Mouse (Mus musculus) neural tube, embryonic 12.5 days (tissue): ENCODE measurements around the gene Arhgef10l. TPM values are rescaled to one million over a fixed set of nuclear protein-coding genes. Genes with fewer than 3 reads are reported as not detected.

Source experiments
- ATAC-seq: fragments of 200-750 bp; cut with Nextera tagmentation; 2 replicates; pipeline ENCODE4 v1.8.0; 2017; ENCODE audit warnings: low read depth, mild to moderate bottlenecking, moderate TSS enrichment, moderate library complexity; ENCODE audit not compliant: low FRiP score
- H3K27ac ChIP-seq: fragments of 300-500 bp; sonication (generic); 2 replicates; pipeline ENCODE4 v1.5.1; 2016
- H3K27me3 ChIP-seq: fragments of 300-500 bp; sonication (generic); replicated peaks from 2 replicates; pipeline ENCODE4 v1.6.1; 2016; ENCODE audit warnings: mild to moderate bottlenecking
- H3K36me3 ChIP-seq: fragments of 300-500 bp; sonication (generic); 2 replicates; pipeline ENCODE4 v1.6.1; 2016; ENCODE audit warnings: mild to moderate bottlenecking
- H3K4me1 ChIP-seq: fragments of 300-500 bp; sonication (generic); 2 replicates; pipeline ENCODE4 v1.6.1; 2016
- H3K4me2 ChIP-seq: fragments of 300-500 bp; sonication (generic); replicated peaks from 2 replicates; pipeline ENCODE4 v1.6.1; 2016; ENCODE audit warnings: mild to moderate bottlenecking
- H3K4me3 ChIP-seq: fragments of 300-500 bp; sonication (generic); 2 replicates; pipeline ENCODE4 v1.5.1; 2016
- H3K9ac ChIP-seq: fragments of 300-500 bp; sonication (generic); 2 replicates; pipeline ENCODE4 v1.6.1; 2016; ENCODE audit warnings: mild to moderate bottlenecking
- H3K9me3 ChIP-seq: fragments of 300-500 bp; sonication (generic); 2 replicates; pipeline ENCODE4 v1.6.1; 2016; ENCODE audit warnings: mild to moderate bottlenecking
- WGBS: fragments of 180-500 bp; shearing (Covaris S2); methylation state at CpG from one replicate; pipeline ENCODE4 v1.1.7; 2016; 5-methylcytosine and 5-hydroxymethylcytosine counted together
- polyA plus RNA-seq: library from polyadenylated mRNA; unstranded; fragments of >200 nt; fragmentation: Nextera tagmentation; extraction: Ambion mirVana; gene quantifications from 2 replicates; pipeline ENCODE4 v1.2.1, GENCODE M21; 2016

The Arhgef10l gene
- polyA plus RNA-seq, 1 experiment from 2014 or later, result 38.8 TPM

- ATAC-seq, result no peak
- WGBS, result 84% methylated on average over 5 of the region's 5 CpGs
These were observed 23.1 kb upstream of the Arhgef10l start for GRCm38 (mm10) chr4:140688826-140689425.

GRCm38 (mm10) chr4:140688044-140688825 lies 22.4 kb upstream of the Arhgef10l start:
- H3K36me3 ChIP-seq, result no peaks in the 10 kb centered on the region
- H3K4me3 ChIP-seq, result no peak overlapping the region
- 51% methylated on average over 11 of the region's 12 CpGs for WGBS
- H3K9me3 ChIP-seq, result no peaks in the 10 kb centered on the region
- no peak overlapping the region for H3K27ac ChIP-seq
- ATAC-seq, result no peak
- no peak overlapping the region for H3K4me2 ChIP-seq
- H3K27me3 ChIP-seq, result 0 out of 2 replicates have a peak, but pooled peaks cover 2% of the 10 kb centered on the region
- no peak overlapping the region for H3K9ac ChIP-seq
- peaks cover 11% of the 10 kb centered on the region for H3K4me1 ChIP-seq

More at GRCm38 (mm10) chr4:140688826-140689425, 23.1 kb upstream of the Arhgef10l start:
- H3K9me3 ChIP-seq, result no peaks in the 10 kb centered on the region
- H3K36me3 ChIP-seq, result no peaks in the 10 kb centered on the region
- H3K27me3 ChIP-seq, result 0 out of 2 replicates have a peak, but pooled peaks cover 2% of the 10 kb centered on the region
- H3K4me1 ChIP-seq, result peaks cover 8% of the 10 kb centered on the region
- no peak overlapping the region for H3K9ac ChIP-seq
- no peak overlapping the region for H3K4me3 ChIP-seq
- no peak overlapping the region for H3K4me2 ChIP-seq
- H3K27ac ChIP-seq, result no peak overlapping the region

GRCm38 (mm10) chr4:140684881-140685303 lies 19.1 kb upstream of the Arhgef10l start:
- Histone ChIP-seq H3K9ac (no peak overlapping the region), H3K4me2 (peak overlapping the region; percentile 49), H3K36me3 (no peaks in the 10 kb centered on the region), H3K27me3 (no peaks in the 10 kb centered on the region), H3K4me1 (peaks cover 11% of the 10 kb centered on the region), H3K9me3 (no peaks in the 10 kb centered on the region), H3K4me3 (no peak overlapping the region), H3K27ac (no peak overlapping the region)
- WGBS, result 28% methylated on average over 6 of the region's 6 CpGs
- peak; percentile 29; the same call in 1 of the 2 replicates for ATAC-seq

GRCm38 (mm10) chr4:140684141-140684871 lies 18.5 kb upstream of the Arhgef10l start:
- peak; percentile 41; the same call in 1 of the 2 replicates for ATAC-seq
- Histone ChIP-seq H3K4me3 (no peak overlapping the region), H3K27ac (no peak overlapping the region), H3K4me2 (peak overlapping the region; percentile 49), H3K9ac (0 out of 2 replicates have a peak overlapping the region, but pooled peaks have one; percentile 2), H3K9me3 (no peaks in the 10 kb centered on the region), H3K27me3 (no peaks in the 10 kb centered on the region), H3K36me3 (no peaks in the 10 kb centered on the region), H3K4me1 (peaks cover 11% of the 10 kb centered on the region)
- 5% methylated on average over 16 of the region's 16 CpGs for whole genome bisulfite sequencing

GRCm38 (mm10) chr4:140683608-140684007 lies 17.8 kb upstream of the Arhgef10l start:
- WGBS, result 34% methylated on average over 8 of the region's 8 CpGs
- ATAC-seq, result no peak
- H3K9ac ChIP-seq, result no peak overlapping the region
- peaks cover 11% of the 10 kb centered on the region for H3K4me1 ChIP-seq
- no peaks in the 10 kb centered on the region for H3K9me3 ChIP-seq
- H3K27me3 ChIP-seq, result no peaks in the 10 kb centered on the region
- H3K36me3 ChIP-seq, result no peaks in the 10 kb centered on the region
- H3K27ac ChIP-seq, result no peak overlapping the region
- peak overlapping the region; percentile 49 for H3K4me2 ChIP-seq
- H3K4me3 ChIP-seq, result no peak overlapping the region

GRCm38 (mm10) chr4:140680731-140681397 lies 15.1 kb upstream of the Arhgef10l start:
- Histone ChIP-seq H3K27me3 (no peaks in the 10 kb centered on the region), H3K4me1 (peaks cover 11% of the 10 kb centered on the region), H3K4me3 (no peak overlapping the region), H3K9ac (no peak overlapping the region), H3K4me2 (no peak overlapping the region), H3K27ac (no peak overlapping the region), H3K9me3 (no peaks in the 10 kb centered on the region), H3K36me3 (no peaks in the 10 kb centered on the region)
- ATAC-seq, result no peak
- 61% methylated on average over 8 of the region's 8 CpGs for WGBS

- WGBS, result 34% methylated on average over 13 of the region's 18 CpGs
- no peaks in the 10 kb centered on the region for H3K27me3 ChIP-seq
- H3K27ac ChIP-seq, result no peak overlapping the region
- H3K9ac ChIP-seq, result no peak overlapping the region
- no peaks in the 10 kb centered on the region for H3K9me3 ChIP-seq
- H3K36me3 ChIP-seq, result no peaks in the 10 kb centered on the region
- peak overlapping the region; percentile 32 for H3K4me2 ChIP-seq
- no peak overlapping the region for H3K4me3 ChIP-seq
- peaks cover 11% of the 10 kb centered on the region for H3K4me1 ChIP-seq
- no peak for ATAC-seq
These were observed 14.0 kb upstream of the Arhgef10l start for GRCm38 (mm10) chr4:140679723-140680380.

- Histone ChIP-seq H3K9me3 (no peaks in the 10 kb centered on the region), H3K9ac (no peak overlapping the region), H3K27me3 (no peaks in the 10 kb centered on the region), H3K27ac (no peak overlapping the region), H3K4me3 (no peak overlapping the region), H3K4me2 (no peak overlapping the region), H3K36me3 (no peaks in the 10 kb centered on the region), H3K4me1 (peaks cover 4% of the 10 kb centered on the region)
- 15% methylated on average over 5 of the region's 5 CpGs for WGBS
- 0 out of 2 replicates have a peak, but pooled peaks have one; percentile 3 for ATAC-seq
These were observed 13.2 kb upstream of the Arhgef10l start for GRCm38 (mm10) chr4:140679038-140679437.

- no peak overlapping the region for H3K4me3 ChIP-seq
- ATAC-seq, result peak; percentile 65; the same call in 1 of the 2 replicates
- WGBS, result 32% methylated on average over 13 of the region's 13 CpGs
- H3K27ac ChIP-seq, result no peak overlapping the region
- no peaks in the 10 kb centered on the region for H3K4me1 ChIP-seq
- H3K9ac ChIP-seq, result no peak overlapping the region
- H3K27me3 ChIP-seq, result no peaks in the 10 kb centered on the region
- no peaks in the 10 kb centered on the region for H3K36me3 ChIP-seq
- no peaks in the 10 kb centered on the region for H3K9me3 ChIP-seq
- H3K4me2 ChIP-seq, result no peak overlapping the region
These were observed 8.6 kb upstream of the Arhgef10l start for GRCm38 (mm10) chr4:140674345-140674926.

GRCm38 (mm10) chr4:140673527-140674264 lies 7.9 kb upstream of the Arhgef10l start:
- 0 out of 2 replicates have a peak, but pooled peaks have one; percentile 53 for ATAC-seq
- Histone ChIP-seq H3K9ac (no peak overlapping the region), H3K4me1 (no peaks in the 10 kb centered on the region), H3K27ac (no peak overlapping the region), H3K4me2 (no peak overlapping the region), H3K9me3 (no peaks in the 10 kb centered on the region), H3K4me3 (no peak overlapping the region), H3K36me3 (no peaks in the 10 kb centered on the region), H3K27me3 (no peaks in the 10 kb centered on the region)
- WGBS, result 52% methylated on average over 12 of the region's 12 CpGs
